Mouse (Mus musculus) heart, adult 2 months (tissue): Measurements from ENCODE around the gene Kctd6. TPM values are rescaled to one million over a fixed set of nuclear protein-coding genes. Genes with fewer than 3 reads are reported as not detected.

Source experiments
- DNase-seq, 2 experiments: peaks; one replicate each; pipeline ENCODE4 v3.0.0; 2021
- H3K27ac ChIP-seq: fragments of 200-600 bp; 2 replicates; pipeline ENCODE4 v1.8.1; 2022
- H3K27me3 ChIP-seq: fragments of 200-500 bp; 2 replicates; pipeline ENCODE4 v1.6.1; 2012; ENCODE audit warnings: mild to moderate bottlenecking, low read length, inconsistent platforms, mixed read lengths; ENCODE audit not compliant: control insufficient read depth, insufficient read depth
- H3K36me3 ChIP-seq: fragments of 200-500 bp; 2 replicates; pipeline ENCODE4 v1.6.1; 2012; ENCODE audit warnings: low read length, inconsistent platforms; ENCODE audit not compliant: control insufficient read depth, insufficient read depth
- H3K4me1 ChIP-seq: fragments of 200-500 bp; 2 replicates; pipeline ENCODE4 v1.6.1; 2011; ENCODE audit warnings: low read length; ENCODE audit not compliant: control insufficient read depth, insufficient read depth
- H3K4me3 ChIP-seq: fragments of 200-600 bp; 2 replicates; pipeline ENCODE4 v1.8.1; 2022
- H3K79me2 ChIP-seq: fragments of 200-500 bp; replicated peaks from 2 replicates; pipeline ENCODE4 v1.6.1; 2012; ENCODE audit warnings: mild to moderate bottlenecking, inconsistent platforms, low read length, moderate library complexity, mixed read lengths; ENCODE audit not compliant: control insufficient read depth, insufficient read depth
- H3K9ac ChIP-seq: fragments of 200-500 bp; 2 replicates; pipeline ENCODE4 v1.6.1; 2012; ENCODE audit warnings: low read depth, mild to moderate bottlenecking, control low read depth, inconsistent platforms, low read length, mixed read lengths
- CTCF ChIP-seq: fragments of 200-600 bp; IDR thresholded peaks from 2 replicates; pipeline ENCODE4 v1.8.1; 2022; ENCODE audit warnings: antibody characterized with exemption, mild to moderate bottlenecking, moderate library complexity
- EP300 ChIP-seq: fragments of 200-500 bp; IDR thresholded peaks from 2 replicates; pipeline ENCODE4 v1.6.1; 2011; ENCODE audit warnings: low read depth, low read length, control low read depth; ENCODE audit not compliant: insufficient read depth
- POLR2A ChIP-seq: fragments of 200-500 bp; IDR thresholded peaks from 2 replicates; pipeline ENCODE4 v1.6.1; 2011; ENCODE audit warnings: mild to moderate bottlenecking, low read depth, low read length, control low read depth; ENCODE audit not compliant: insufficient read depth
- WGBS: fragments of 180-500 bp; shearing (Covaris S2); methylation state at CpG from one replicate; pipeline ENCODE4 v1.1.7; 2018; 5-methylcytosine and 5-hydroxymethylcytosine counted together
- intact Hi-C: fragments of 180-260 bp; cut with DNase I; formaldehyde crosslinking; loops from one replicate; pipeline ENCODE4 v1.15.1; 2025
- polyA plus RNA-seq: library from polyadenylated mRNA; depleted of rRNA; stranded (reverse); fragments of >200 nt; gene quantifications from 2 replicates; pipeline ENCODE4 v1.2.3, GENCODE M21; 2012
- total RNA-seq, 2 experiments: library from RNA; stranded (reverse); gene quantifications; 2 replicates each; pipeline ENCODE4 v1.2.3; 2021

The Kctd6 gene
- total and polyA plus RNA-seq, 3 experiments, result 7.3 to 10.3 (median 8.4) TPM

DNA sequence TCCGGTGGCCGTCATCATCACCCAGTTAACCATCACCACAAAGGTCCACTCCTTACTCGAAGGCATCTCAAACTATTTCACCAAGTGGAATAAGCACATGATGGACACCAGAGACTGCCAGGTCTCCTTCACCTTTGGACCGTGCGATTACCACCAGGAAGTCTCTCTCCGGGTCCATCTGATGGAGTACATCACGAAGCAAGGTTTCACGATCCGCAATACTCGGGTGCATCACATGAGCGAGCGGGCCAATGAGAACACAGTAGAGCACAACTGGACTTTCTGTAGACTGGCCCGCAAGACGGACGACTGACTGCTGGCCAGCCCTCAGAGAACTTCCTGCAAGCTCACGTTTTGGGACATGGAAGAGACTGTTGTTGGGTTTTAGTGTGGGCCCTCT lies 8.6 kb downstream of the Kctd6 start:
- DNase-seq, result no peak
- no peak overlapping the region for H3K4me3 ChIP-seq
- H3K27me3 ChIP-seq, result no peaks in the 10 kb centered on the region
- H3K36me3 ChIP-seq, result no peaks in the 10 kb centered on the region; the same call in 1 of the 2 replicates
- no peak overlapping the region for H3K27ac ChIP-seq
- WGBS, result 94% methylated on average over 16 of the region's 16 CpGs
- TF ChIP-seq EP300 (no peak), CTCF (no peak), POLR2A (no peak)
- H3K4me1 ChIP-seq, result no peaks in the 10 kb centered on the region; the same call in 1 of the 2 replicates
- intact Hi-C loops, result no loop called here
- 0 out of 2 replicates have a peak, but pooled peaks cover 1% of the 10 kb centered on the region for H3K79me2 ChIP-seq
- no peak overlapping the region for H3K9ac ChIP-seq

DNA sequence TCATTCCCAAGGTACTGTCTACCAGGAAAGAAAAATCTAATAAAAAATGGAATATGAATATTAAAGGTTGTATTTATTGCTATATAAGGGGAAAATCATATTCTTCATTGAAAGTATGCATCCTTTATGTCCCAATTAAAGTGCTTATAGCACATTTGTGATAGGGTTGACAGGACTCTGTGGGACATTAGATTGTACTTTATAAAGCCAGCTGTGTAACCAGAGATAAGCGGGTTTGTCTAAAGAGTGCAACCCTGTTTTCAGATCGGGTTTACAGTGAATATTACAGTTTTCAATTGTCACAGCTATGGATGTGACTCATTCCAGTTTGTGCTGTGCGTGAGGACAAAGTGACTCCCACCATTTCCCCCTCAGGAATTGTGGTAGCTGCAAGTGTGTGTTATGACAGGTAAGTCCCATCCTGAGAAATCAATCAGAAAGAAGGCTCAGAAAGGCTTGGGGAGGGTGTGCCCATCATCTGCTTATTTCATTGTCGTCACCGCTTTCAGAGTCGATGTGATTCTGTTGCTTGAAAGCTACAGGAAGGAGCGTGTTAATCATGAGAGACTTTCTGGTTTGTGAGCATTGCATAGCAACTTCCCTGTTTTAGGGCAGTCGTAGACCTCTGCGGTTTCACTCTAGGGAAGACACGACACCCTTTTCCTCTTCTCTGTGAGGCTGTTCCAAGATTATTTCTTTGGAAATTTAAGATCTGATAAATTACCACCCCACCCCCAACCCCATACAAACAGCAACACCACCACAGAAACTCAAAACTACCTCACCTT lies 9.8 kb downstream of the Kctd6 start:
- no peaks in the 10 kb centered on the region; the same call in 1 of the 2 replicates for H3K4me1 ChIP-seq
- TF ChIP-seq POLR2A (no peak), EP300 (no peak), CTCF (no peak)
- H3K79me2 ChIP-seq, result 0 out of 2 replicates have a peak, but pooled peaks cover 1% of the 10 kb centered on the region
- no peaks in the 10 kb centered on the region; the same call in 1 of the 2 replicates for H3K36me3 ChIP-seq
- no peak overlapping the region for H3K9ac ChIP-seq
- DNase-seq, result no peak
- no peak overlapping the region for H3K27ac ChIP-seq
- no peaks in the 10 kb centered on the region for H3K27me3 ChIP-seq
- 75% methylated on average over 10 of the region's 10 CpGs for WGBS
- no peak overlapping the region for H3K4me3 ChIP-seq
- intact Hi-C loops, result no loop called here

DNA sequence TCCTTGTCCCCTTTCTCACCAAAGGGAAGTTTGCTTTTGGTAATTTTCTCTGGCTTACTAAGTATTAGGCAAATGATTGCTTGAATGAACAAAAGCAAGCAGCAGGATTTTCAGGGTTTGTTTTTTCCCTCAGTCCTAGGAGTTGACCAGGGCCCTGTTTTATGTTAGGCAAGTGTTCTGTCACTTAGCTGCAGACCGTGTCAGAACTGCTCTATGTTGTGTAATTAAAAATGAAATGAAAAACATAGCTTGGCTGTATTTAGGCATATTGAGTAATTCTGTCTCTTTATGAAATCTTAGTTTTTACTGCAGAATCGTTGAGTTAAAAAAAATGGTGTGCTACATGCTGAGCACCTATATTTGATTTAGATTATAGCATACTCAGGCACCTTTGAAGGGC lies 10.9 kb downstream of the Kctd6 start:
- 79% methylated on average over 2 of the region's 2 CpGs for WGBS
- no peak overlapping the region for H3K4me3 ChIP-seq
- intact Hi-C loops, result no loop called here
- no peak overlapping the region for H3K27ac ChIP-seq
- H3K79me2 ChIP-seq, result no peaks in the 10 kb centered on the region
- TF ChIP-seq POLR2A, result no peak
- no peaks in the 10 kb centered on the region for H3K4me1 ChIP-seq
- H3K27me3 ChIP-seq, result no peaks in the 10 kb centered on the region
- H3K9ac ChIP-seq, result no peak overlapping the region
- no peak for DNase-seq
- no peaks in the 10 kb centered on the region; the same call in 1 of the 2 replicates for H3K36me3 ChIP-seq

DNA sequence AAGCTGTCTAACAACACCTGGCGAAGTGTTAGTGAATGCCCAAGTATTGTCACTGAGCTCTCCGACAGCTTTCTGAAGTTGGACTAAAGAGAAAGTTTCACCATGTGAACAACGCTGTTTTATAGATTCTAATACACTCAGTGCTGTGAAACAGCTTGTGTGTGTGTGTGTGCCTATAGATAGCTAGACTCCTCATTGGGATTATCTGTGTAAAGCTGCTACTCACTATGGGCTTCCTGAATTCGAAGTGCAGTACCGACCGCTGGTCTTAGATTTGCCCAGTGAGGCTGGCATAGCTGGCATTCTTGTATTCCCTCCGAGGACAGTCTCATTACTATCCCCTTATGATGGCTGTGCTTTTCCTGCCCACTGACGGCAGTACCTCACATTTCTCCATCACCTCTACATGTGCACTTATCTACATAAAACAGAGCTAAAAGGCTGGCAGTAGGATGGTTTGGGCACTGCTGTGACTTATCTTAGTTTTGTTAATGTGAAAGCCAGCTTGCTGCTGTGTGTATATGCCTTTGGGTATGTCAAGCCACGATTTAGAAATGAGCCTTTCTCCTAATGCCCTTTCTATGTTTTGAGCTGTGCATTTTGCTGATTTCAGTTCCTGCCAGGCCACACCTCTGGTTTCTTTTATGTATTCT lies 15.6 kb downstream of the Kctd6 start:
- no peaks in the 10 kb centered on the region; the same call in 1 of the 2 replicates for H3K27me3 ChIP-seq
- no peak overlapping the region for H3K9ac ChIP-seq
- no peaks in the 10 kb centered on the region for H3K4me1 ChIP-seq
- no peak overlapping the region for H3K4me3 ChIP-seq
- no peak overlapping the region for H3K27ac ChIP-seq
- TF ChIP-seq EP300, result no peak
- no peaks in the 10 kb centered on the region for H3K36me3 ChIP-seq
- 71% methylated on average over 9 of the region's 9 CpGs for WGBS
- H3K79me2 ChIP-seq, result no peaks in the 10 kb centered on the region
- no peak for DNase-seq
- intact Hi-C loops, result no loop called here

DNA sequence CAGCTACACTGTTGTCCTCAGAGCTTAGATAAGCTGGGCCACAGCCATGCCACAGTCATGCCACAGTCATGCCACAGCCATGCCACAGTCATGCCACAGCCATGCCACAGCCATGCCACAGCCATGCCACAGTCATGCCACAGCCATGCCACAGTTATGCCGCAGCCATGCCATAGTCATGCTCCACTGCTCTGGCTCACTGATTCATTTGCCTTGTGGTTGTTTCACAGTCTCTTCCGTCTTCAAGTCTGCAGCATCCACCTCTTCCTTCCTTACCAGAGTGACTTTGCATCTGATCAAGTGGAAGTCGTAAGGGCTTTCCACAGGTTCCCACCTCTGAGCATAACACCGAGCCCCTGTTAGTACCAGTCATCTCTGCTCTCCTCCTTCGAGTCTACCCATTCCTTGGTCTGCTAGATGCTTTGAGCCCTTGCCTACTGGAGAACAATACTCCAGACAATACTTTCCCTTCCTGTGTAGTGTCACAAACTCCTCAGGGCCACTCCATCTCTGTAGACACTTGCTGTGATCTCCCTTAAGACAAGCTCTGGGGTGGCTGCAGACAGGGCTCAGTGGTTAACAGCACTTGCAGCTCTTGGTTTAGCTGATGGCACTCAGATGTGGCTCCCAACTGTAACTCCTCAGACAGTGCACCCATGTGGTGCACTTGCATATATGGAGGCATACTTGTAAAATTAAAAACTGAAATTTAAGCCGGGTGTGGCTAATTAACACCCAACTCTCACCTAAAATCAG lies 18.4 kb downstream of the Kctd6 start:
- Histone ChIP-seq H3K36me3 (no peaks in the 10 kb centered on the region), H3K27ac (no peak overlapping the region), H3K79me2 (no peaks in the 10 kb centered on the region), H3K9ac (no peak overlapping the region), H3K27me3 (no peaks in the 10 kb centered on the region; the same call in 1 of the 2 replicates), H3K4me1 (no peaks in the 10 kb centered on the region), H3K4me3 (no peak overlapping the region)
- TF ChIP-seq EP300 (no peak), CTCF (no peak), POLR2A (no peak)
- WGBS, result 71% methylated on average over 6 of the region's 6 CpGs
- intact Hi-C loops, result no loop called here
- DNase-seq, result no peak

GRCm38 (mm10) chr14:8233252-8233651 lies 19.3 kb downstream of the Kctd6 start:
- Histone ChIP-seq H3K9ac (no peak overlapping the region), H3K4me1 (no peaks in the 10 kb centered on the region), H3K36me3 (no peaks in the 10 kb centered on the region), H3K79me2 (no peaks in the 10 kb centered on the region), H3K4me3 (no peak overlapping the region), H3K27ac (no peak overlapping the region), H3K27me3 (no peaks in the 10 kb centered on the region; the same call in 1 of the 2 replicates)
- 23% methylated on average over 1 of the region's 1 CpGs for WGBS
- TF ChIP-seq EP300 (no peak), CTCF (no peak), POLR2A (no peak)
- no peak for DNase-seq
- intact Hi-C loops, result no loop called here
